Mouse (Mus musculus) layer of hippocampus, postnatal 25 days (tissue): ENCODE results near the gene Fchsd2. TPM values are rescaled to one million over a fixed set of nuclear protein-coding genes. Genes with fewer than 3 reads are reported as not detected.

Source experiments
- DNase-seq, 2 experiments: peaks; one replicate each; pipeline ENCODE4 v3.0.0; 2022; ENCODE audit warnings: mixed read lengths in 2 of 2, low spot score in 1 of 2; ENCODE audit errors: extremely low spot score in 1 of 2
- total RNA-seq, 2 experiments: library from RNA; stranded (reverse); gene quantifications; 2 replicates each; pipeline ENCODE4 v1.2.3; 2021

Gene Fchsd2
- total RNA-seq, 2 experiments from 2014 or later: 33.0 to 41.8 TPM

GRCm38 (mm10) chr7:101306841-101307240 is 214.2 kb downstream of the Fchsd2 start:
- no peak for DNase-seq

GRCm38 (mm10) chr7:101309985-101310326 is 217.3 kb downstream of the Fchsd2 start:
- DNase-seq: no peak

DNA sequence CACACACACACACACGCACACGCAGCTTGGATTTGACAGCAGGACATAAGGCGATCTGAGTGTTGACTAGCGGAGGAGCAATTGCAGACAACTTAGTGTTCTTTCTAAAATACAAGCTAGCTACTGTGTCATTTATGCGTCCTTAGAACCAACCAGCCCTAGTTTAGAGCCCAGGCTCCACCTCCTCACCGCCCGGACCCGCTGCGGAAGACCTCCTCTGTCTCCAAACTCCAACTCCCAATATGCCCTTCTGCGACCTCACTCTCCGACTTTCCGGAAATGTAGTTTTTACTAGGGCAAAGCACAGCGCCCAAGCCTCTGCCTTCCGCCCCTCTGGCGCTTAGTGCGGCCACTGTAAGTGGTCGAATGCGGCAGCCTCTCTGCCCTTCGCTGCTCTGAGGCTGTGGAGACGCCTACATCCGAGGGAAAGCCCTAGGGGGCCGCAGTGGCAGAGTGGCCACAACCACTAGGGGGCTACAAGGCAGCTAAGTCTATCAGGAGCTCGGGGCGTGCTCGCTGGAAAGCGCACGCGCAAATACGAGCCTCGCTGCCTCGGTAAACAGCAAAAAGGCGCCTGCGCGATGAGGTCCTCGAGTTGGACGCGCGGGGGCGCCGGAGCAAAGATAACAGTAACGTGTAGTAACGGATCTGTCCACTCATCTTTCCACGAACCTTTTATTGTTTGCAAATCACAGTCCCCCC is 217.8 kb downstream of the Fchsd2 start:
- DNase-seq: peak; percentile 93 to 94

GRCm38 (mm10) chr7:101311061-101311460 is 218.4 kb downstream of the Fchsd2 start:
- DNase-seq: no peak

DNA sequence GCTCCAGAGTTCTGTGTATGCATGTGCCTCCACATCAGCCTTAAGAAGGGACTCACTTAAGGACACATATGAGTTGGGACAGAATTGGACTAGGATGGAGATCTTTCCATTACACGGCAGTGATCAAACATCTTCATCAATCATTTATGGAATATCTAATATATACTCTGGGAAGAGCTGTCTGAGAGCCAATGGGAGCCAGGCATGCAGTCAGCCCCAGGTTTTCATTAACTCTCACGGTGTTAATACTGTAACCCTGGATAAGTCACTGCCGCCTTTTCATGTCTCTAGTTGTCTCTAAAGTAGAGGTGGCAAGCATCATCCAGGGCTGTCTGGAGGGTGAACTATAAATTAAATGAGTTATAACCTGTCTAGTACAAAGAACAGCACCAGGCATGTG is 220.4 kb downstream of the Fchsd2 start:
- no peak for DNase-seq

- DNase-seq: no peak
Measured at GRCm38 (mm10) chr7:101314396-101314795, 221.7 kb downstream of the Fchsd2 start.

- no peak for DNase-seq
Measured at GRCm38 (mm10) chr7:101315699-101316098, 223.0 kb downstream of the Fchsd2 start.

DNA sequence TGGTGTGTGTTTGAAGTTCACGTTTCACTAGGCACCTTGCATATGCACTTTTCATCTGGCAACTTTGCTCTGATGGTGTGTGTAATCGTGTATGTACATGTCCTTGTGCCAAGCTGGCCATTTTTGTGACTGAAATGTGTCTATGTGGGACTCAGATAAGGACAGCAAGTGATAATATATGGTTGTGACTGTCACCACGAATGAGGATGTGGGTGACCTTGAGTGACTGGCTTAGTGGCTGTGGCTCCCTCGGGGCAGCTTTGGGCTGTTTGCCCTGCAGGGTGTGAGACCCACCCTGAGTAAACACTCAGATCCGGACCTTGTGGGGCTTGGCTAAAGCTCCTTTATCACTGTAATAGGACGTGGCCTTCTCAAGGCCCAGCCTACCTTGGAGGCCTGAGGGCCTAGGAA is 223.9 kb downstream of the Fchsd2 start:
- no peak for DNase-seq

GRCm38 (mm10) chr7:101317014-101317413 is 224.4 kb downstream of the Fchsd2 start, which contains the start of gene Stard10:
TSS of gene Stard10 (plus strand) at chr7:101317086.
- no peak for DNase-seq

GRCm38 (mm10) chr7:101318848-101319247 is 226.2 kb downstream of the Fchsd2 start:
- DNase-seq: no peak

GRCm38 (mm10) chr7:101319796-101320195 is 227.1 kb downstream of the Fchsd2 start:
- DNase-seq: no peak

- peak in 1 of 2 experiments; percentile 34 for DNase-seq
Measured at GRCm38 (mm10) chr7:101320399-101321217, 227.9 kb downstream of the Fchsd2 start.

DNA sequence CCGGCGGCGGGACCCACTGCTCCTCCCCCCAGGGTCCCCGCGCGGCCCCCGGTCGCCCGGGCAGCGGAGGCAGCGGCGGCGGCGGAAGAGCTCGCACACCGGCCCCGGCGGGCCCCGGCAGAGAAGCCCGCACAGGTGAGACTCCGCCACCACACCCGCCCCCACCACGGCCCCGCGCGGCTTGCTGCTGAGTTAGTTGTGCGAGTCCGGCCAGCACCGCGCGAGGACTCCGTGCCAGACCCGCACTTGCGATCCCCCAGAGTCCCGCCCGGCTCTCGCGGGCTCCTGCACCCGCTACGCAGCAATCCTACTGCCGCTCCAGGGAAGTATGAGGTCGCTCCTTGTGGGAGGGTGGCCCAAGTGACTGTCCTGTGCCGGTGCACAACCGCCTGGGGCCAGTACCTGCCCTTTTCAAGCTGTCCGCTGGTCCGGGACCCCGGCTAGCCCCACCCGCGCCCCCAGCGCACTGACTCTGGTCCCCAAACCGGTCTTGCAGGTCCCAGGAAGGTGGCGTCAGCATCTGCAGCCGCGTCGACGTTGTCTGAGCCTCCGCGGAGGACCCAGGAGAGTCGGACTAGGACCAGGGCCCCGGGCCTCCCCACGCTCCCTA is 228.7 kb downstream of the Fchsd2 start:
- DNase-seq: no peak

- no peak for DNase-seq
Measured at GRCm38 (mm10) chr7:101323141-101323594, 230.5 kb downstream of the Fchsd2 start.

- no peak for DNase-seq
Measured at GRCm38 (mm10) chr7:101324142-101324962, 231.7 kb downstream of the Fchsd2 start.

GRCm38 (mm10) chr7:101326006-101326405 is 233.3 kb downstream of the Fchsd2 start:
- no peak for DNase-seq

DNA sequence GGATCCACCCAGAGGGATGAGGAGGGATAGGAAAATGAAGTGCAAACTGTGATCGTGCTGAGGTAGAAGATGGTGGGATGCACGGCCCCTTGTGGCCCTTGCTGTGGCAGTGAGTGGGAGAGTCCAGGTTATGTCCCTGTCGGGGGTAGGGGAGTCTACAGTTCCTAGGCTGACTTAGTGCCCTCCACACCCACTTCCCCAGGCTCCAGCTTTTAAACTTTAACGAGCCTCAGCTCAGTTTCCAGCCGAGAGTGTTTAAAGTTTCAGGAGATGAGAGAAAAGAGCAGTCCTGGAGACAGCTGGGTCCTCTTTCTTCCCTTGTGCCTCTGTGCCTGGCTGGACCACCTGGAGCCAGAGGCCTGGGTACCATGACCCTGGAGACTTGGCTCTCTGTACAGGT is 234.6 kb downstream of the Fchsd2 start:
- DNase-seq: no peak

- DNase-seq: no peak
Measured at GRCm38 (mm10) chr7:101327786-101328185, 235.1 kb downstream of the Fchsd2 start.

DNA sequence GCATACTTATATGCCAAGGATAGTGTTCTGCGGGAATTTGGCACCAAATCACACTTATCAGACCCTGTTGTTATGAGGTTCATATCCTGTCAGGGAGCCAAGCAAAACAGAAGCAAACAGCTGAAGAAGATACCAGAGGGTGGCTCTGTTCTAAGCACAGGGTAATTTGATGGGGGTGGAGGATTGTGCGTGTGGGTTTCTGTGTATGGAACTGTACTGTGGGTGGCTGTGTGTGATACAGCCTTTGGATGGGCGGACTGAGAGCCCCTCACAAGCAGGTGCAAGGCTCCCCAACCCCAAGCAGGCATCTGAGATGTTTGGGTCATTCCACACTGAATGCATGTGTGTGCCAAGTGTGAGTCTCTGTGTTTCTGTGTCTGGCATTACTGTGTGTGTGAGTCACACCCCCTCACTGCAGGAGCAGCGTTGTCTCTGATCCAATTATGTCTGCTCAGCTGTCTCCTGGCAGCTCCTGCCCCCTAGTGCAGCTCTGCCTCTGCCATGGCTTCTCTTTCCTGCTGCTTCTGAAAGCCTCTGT is 236.0 kb downstream of the Fchsd2 start:
- no peak for DNase-seq

- no peak for DNase-seq
Measured at GRCm38 (mm10) chr7:101329606-101330005, 236.9 kb downstream of the Fchsd2 start.
